Mouse (Mus musculus) midbrain, embryonic 11.5 days (tissue): ENCODE data around the gene H2-M10.3. TPM values are rescaled to one million over a fixed set of nuclear protein-coding genes. Genes with fewer than 3 reads are reported as not detected.
A peak's percentile ranks its signal among the peaks of the same experiment; 100 is the strongest.
"Not testable (repeated sequence)": the region's sequence is repeated elsewhere in the genome, so short reads cannot be mapped to it uniquely, and the experiment has no call there.

Experiments
- ATAC-seq: fragments of 200-750 bp; cut with Nextera tagmentation; 2 replicates; pipeline ENCODE4 v1.8.0; 2017; ENCODE audit warnings: moderate TSS enrichment, moderate library complexity; ENCODE audit not compliant: low FRiP score
- DNase-seq: peaks from one replicate; pipeline ENCODE4 v3.0.0; 2015; ENCODE audit warnings: low spot score; ENCODE audit errors: missing footprints
- H3K27ac ChIP-seq: fragments of 300-500 bp; sonication (generic); 2 replicates; pipeline ENCODE4 v1.5.1; 2014; ENCODE audit warnings: low read depth, low read length
- H3K27me3 ChIP-seq: fragments of 300-500 bp; sonication (generic); 2 replicates; pipeline ENCODE4 v1.6.1; 2014; ENCODE audit warnings: mild to moderate bottlenecking, low read length, moderate library complexity, mixed read lengths; ENCODE audit not compliant: control insufficient read depth, insufficient read depth
- H3K36me3 ChIP-seq: fragments of 300-500 bp; sonication (generic); 2 replicates; pipeline ENCODE4 v1.6.1; 2014; ENCODE audit warnings: mild to moderate bottlenecking, low read length, moderate library complexity, mixed read lengths; ENCODE audit not compliant: control insufficient read depth, insufficient read depth
- H3K4me1 ChIP-seq: fragments of 300-500 bp; sonication (generic); 2 replicates; pipeline ENCODE4 v1.6.1; 2014; ENCODE audit warnings: low read length; ENCODE audit not compliant: control insufficient read depth, insufficient read depth
- H3K4me2 ChIP-seq: fragments of 300-500 bp; sonication (generic); 2 replicates; pipeline ENCODE4 v1.6.1; 2014; ENCODE audit warnings: mild to moderate bottlenecking, moderate library complexity
- H3K4me3 ChIP-seq: fragments of 300-500 bp; sonication (generic); 2 replicates; pipeline ENCODE4 v1.5.1; 2014; ENCODE audit warnings: low read depth, low read length
- H3K9ac ChIP-seq: fragments of 300-500 bp; sonication (generic); 2 replicates; pipeline ENCODE4 v1.6.1; 2014; ENCODE audit warnings: low read length
- H3K9me3 ChIP-seq: fragments of 300-500 bp; sonication (generic); 2 replicates; pipeline ENCODE4 v1.6.1; 2016; ENCODE audit warnings: low read length; ENCODE audit not compliant: control insufficient read depth
- WGBS: fragments of 180-500 bp; shearing (Covaris S2); extraction: QIAGEN DNeasy Blood & Tissue Kit; methylation state at CpG from one replicate; pipeline ENCODE4 v1.1.7; 2014; 5-methylcytosine and 5-hydroxymethylcytosine counted together
- polyA plus RNA-seq: library from polyadenylated mRNA; unstranded; fragments of >200 nt; fragmentation: Nextera tagmentation; extraction: Ambion mirVana; gene quantifications from 2 replicates; pipeline ENCODE4 v1.2.1, GENCODE M21; 2014

H2-M10.3 gene
- not detected in 2 replicates for polyA plus RNA-seq

GRCm38 (mm10) chr17:36368317-36368716 is at the start of gene H2-M10.3:
Gene H2-M10.3 (minus strand): TSS chr17:36368417.
- not testable (repeated sequence) for ATAC-seq, H3K9me3 ChIP-seq, H3K4me1 ChIP-seq, H3K4me3 ChIP-seq, H3K4me2 ChIP-seq, H3K27me3 ChIP-seq, H3K36me3 ChIP-seq, H3K9ac ChIP-seq, H3K27ac ChIP-seq, DNase-seq
- WGBS = 98% methylated on average over 2 of the region's 2 CpGs

- WGBS = 55% methylated on average over 2 of the region's 2 CpGs
- H3K36me3 ChIP-seq = no peaks in the 10 kb centered on the region
- no peak for ATAC-seq
- H3K4me1 ChIP-seq = no peaks in the 10 kb centered on the region
- no peaks in the 10 kb centered on the region for H3K9me3 ChIP-seq
- H3K9ac ChIP-seq = no peak overlapping the region
- no peak for DNase-seq
- H3K27me3 ChIP-seq = no peaks in the 10 kb centered on the region
- no peak overlapping the region for H3K27ac ChIP-seq
- H3K4me3 ChIP-seq = no peak overlapping the region
- no peak overlapping the region for H3K4me2 ChIP-seq
Measured at GRCm38 (mm10) chr17:36417416-36417815, 49.2 kb upstream of the H2-M10.3 start.

GRCm38 (mm10) chr17:36415407-36415806 is 47.2 kb upstream of the H2-M10.3 start:
- DNase-seq (no peak), ATAC-seq (no peak)
- whole genome bisulfite sequencing = 84% methylated on average over 1 of the region's 1 CpGs
- Histone ChIP-seq H3K4me3 (no peak overlapping the region), H3K27ac (no peak overlapping the region), H3K9me3 (no peaks in the 10 kb centered on the region), H3K9ac (no peak overlapping the region), H3K36me3 (no peaks in the 10 kb centered on the region), H3K27me3 (no peaks in the 10 kb centered on the region), H3K4me1 (no peaks in the 10 kb centered on the region), H3K4me2 (no peak overlapping the region)

GRCm38 (mm10) chr17:36414361-36414760 is 46.1 kb upstream of the H2-M10.3 start:
- ATAC-seq = no peak
- H3K4me1 ChIP-seq = no peaks in the 10 kb centered on the region
- 82% methylated on average over 1 of the region's 1 CpGs for WGBS

GRCm38 (mm10) chr17:36389907-36390306 is 21.7 kb upstream of the H2-M10.3 start:
- Histone ChIP-seq H3K36me3 (no peaks in the 10 kb centered on the region), H3K27ac (no peak overlapping the region), H3K4me1 (no peaks in the 10 kb centered on the region), H3K27me3 (no peaks in the 10 kb centered on the region), H3K4me3 (no peak overlapping the region), H3K9me3 (no peaks in the 10 kb centered on the region), H3K4me2 (no peak overlapping the region), H3K9ac (no peak overlapping the region)
- WGBS = 93% methylated on average over 2 of the region's 2 CpGs
- no peak for DNase-seq
- ATAC-seq = no peak

More at GRCm38 (mm10) chr17:36414361-36414760, 46.1 kb upstream of the H2-M10.3 start:
- H3K4me3 ChIP-seq = no peak overlapping the region
- H3K9me3 ChIP-seq = no peaks in the 10 kb centered on the region
- no peaks in the 10 kb centered on the region for H3K36me3 ChIP-seq
- H3K27ac ChIP-seq = no peak overlapping the region
- no peak overlapping the region for H3K9ac ChIP-seq
- H3K4me2 ChIP-seq = no peak overlapping the region
- no peaks in the 10 kb centered on the region for H3K27me3 ChIP-seq
- DNase-seq = no peak

GRCm38 (mm10) chr17:36362404-36362803 is 5.8 kb downstream of the H2-M10.3 start:
- H3K27ac ChIP-seq, H3K9me3 ChIP-seq, H3K27me3 ChIP-seq, H3K36me3 ChIP-seq, H3K4me1 ChIP-seq, DNase-seq, H3K9ac ChIP-seq, H3K4me2 ChIP-seq, H3K4me3 ChIP-seq, ATAC-seq: not testable (repeated sequence)

GRCm38 (mm10) chr17:36357512-36357911 is 10.7 kb downstream of the H2-M10.3 start:
- not testable (repeated sequence) for H3K9me3 ChIP-seq

GRCm38 (mm10) chr17:36355763-36356162 is 12.5 kb downstream of the H2-M10.3 start:
- 35% methylated on average over 3 of the region's 3 CpGs for WGBS

More at GRCm38 (mm10) chr17:36357512-36357911, 10.7 kb downstream of the H2-M10.3 start:
- not testable (repeated sequence) for H3K27ac ChIP-seq, H3K4me2 ChIP-seq, H3K4me1 ChIP-seq, ATAC-seq, H3K36me3 ChIP-seq, H3K27me3 ChIP-seq, H3K9ac ChIP-seq, H3K4me3 ChIP-seq
- peak; percentile 89 for DNase-seq

GRCm38 (mm10) chr17:36355343-36355742 is 12.9 kb downstream of the H2-M10.3 start:
- H3K27ac ChIP-seq, H3K9ac ChIP-seq, H3K4me2 ChIP-seq, H3K4me1 ChIP-seq, H3K27me3 ChIP-seq, H3K9me3 ChIP-seq, H3K4me3 ChIP-seq, H3K36me3 ChIP-seq, ATAC-seq: not testable (repeated sequence)
- DNase-seq = peak; percentile 87

More at GRCm38 (mm10) chr17:36355763-36356162, 12.5 kb downstream of the H2-M10.3 start:
- Histone ChIP-seq H3K9me3 (no peaks in the 10 kb centered on the region), H3K36me3 (no peaks in the 10 kb centered on the region), H3K4me2 (no peak overlapping the region), H3K27me3 (no peaks in the 10 kb centered on the region), H3K4me1 (no peaks in the 10 kb centered on the region), H3K9ac (no peak overlapping the region), H3K4me3 (no peak overlapping the region), H3K27ac (no peak overlapping the region)
- DNase-seq = no peak
- no peak for ATAC-seq

- Histone ChIP-seq H3K4me2 (no peak within 1 kb of the TSS), H3K9ac (no peak within 1 kb of the TSS), H3K4me1 (no peaks in the 10 kb centered on the region), H3K27me3 (no peaks in the 10 kb centered on the region), H3K4me3 (no peak within 1 kb of the TSS), H3K36me3 (no peaks in the 10 kb centered on the region), H3K27ac (no peak within 1 kb of the TSS), H3K9me3 (no peaks in the 10 kb centered on the region)
- ATAC-seq = no peak
- WGBS = 88% methylated on average over 4 of the region's 4 CpGs
- DNase-seq = no peak
Measured at GRCm38 (mm10) chr17:36326055-36326454, 42.2 kb downstream of the H2-M10.3 start, which contains the start of gene H2-M10.1. Gene H2-M10.1 (minus strand): TSS chr17:36326155.
